Mouse (Mus musculus): Measurements from ENCODE around the gene Ppp1r14a.

Ppp1r14a gene

GRCm38 (mm10) chr7:29288942-29289638 lies at the start of gene Ppp1r14a:
Gene Ppp1r14a (plus strand): TSS chr7:29289308.
- no peak for DNase-seq (ENCODE audit: low spot score)

GRCm38 (mm10) chr7:29244732-29245416 lies 44.2 kb upstream of the Ppp1r14a start:
- DNase-seq (ENCODE audit: low spot score) = no peak

- DNase-seq (ENCODE audit: low spot score) = no peak
Observed at GRCm38 (mm10) chr7:29246015-29246414, 43.1 kb upstream of the Ppp1r14a start.

GRCm38 (mm10) chr7:29246619-29247313 lies 42.3 kb upstream of the Ppp1r14a start:
- DNase-seq (ENCODE audit: low spot score) = no peak

GRCm38 (mm10) chr7:29247314-29247700 lies 41.8 kb upstream of the Ppp1r14a start:
- DNase-seq (ENCODE audit: low spot score) = peak; percentile 82

GRCm38 (mm10) chr7:29247706-29248105 lies 41.4 kb upstream of the Ppp1r14a start:
- DNase-seq (ENCODE audit: low spot score) = no peak

- no peak for DNase-seq (ENCODE audit: low spot score)
Observed at GRCm38 (mm10) chr7:29248261-29248841, 40.8 kb upstream of the Ppp1r14a start, which contains the start of gene 2200002D01Rik. Gene 2200002D01Rik (minus strand): TSS chr7:29248466.

GRCm38 (mm10) chr7:29251166-29251565 lies 37.9 kb upstream of the Ppp1r14a start:
- DNase-seq (ENCODE audit: low spot score) = no peak

- no peak for DNase-seq (ENCODE audit: low spot score)
Observed at GRCm38 (mm10) chr7:29253842-29254241, 35.3 kb upstream of the Ppp1r14a start.

- no peak for DNase-seq (ENCODE audit: low spot score)
Observed at GRCm38 (mm10) chr7:29255875-29256274, 33.2 kb upstream of the Ppp1r14a start.

GRCm38 (mm10) chr7:29257368-29257767 lies 31.7 kb upstream of the Ppp1r14a start:
- no peak for DNase-seq (ENCODE audit: low spot score)

GRCm38 (mm10) chr7:29259781-29260730 lies 29.1 kb upstream of the Ppp1r14a start:
- no peak for DNase-seq (ENCODE audit: low spot score)

GRCm38 (mm10) chr7:29262151-29262550 lies 27.0 kb upstream of the Ppp1r14a start:
- no peak for DNase-seq (ENCODE audit: low spot score)

GRCm38 (mm10) chr7:29263831-29264230 lies 25.3 kb upstream of the Ppp1r14a start:
- no peak for DNase-seq (ENCODE audit: low spot score)

- no peak for DNase-seq (ENCODE audit: low spot score)
Observed at GRCm38 (mm10) chr7:29265636-29266035, 23.5 kb upstream of the Ppp1r14a start.

GRCm38 (mm10) chr7:29266931-29267330 lies 22.2 kb upstream of the Ppp1r14a start:
- DNase-seq (ENCODE audit: low spot score) = no peak

GRCm38 (mm10) chr7:29270445-29270844 lies 18.7 kb upstream of the Ppp1r14a start:
- no peak for DNase-seq (ENCODE audit: low spot score)

- DNase-seq (ENCODE audit: low spot score) = no peak
Observed at GRCm38 (mm10) chr7:29271687-29272465, 17.2 kb upstream of the Ppp1r14a start.

- no peak for DNase-seq (ENCODE audit: low spot score)
Observed at GRCm38 (mm10) chr7:29276715-29277114, 12.4 kb upstream of the Ppp1r14a start.

- no peak for DNase-seq (ENCODE audit: low spot score)
Observed at GRCm38 (mm10) chr7:29277510-29277909, 11.6 kb upstream of the Ppp1r14a start.

GRCm38 (mm10) chr7:29279261-29279660 lies 9.8 kb upstream of the Ppp1r14a start:
- DNase-seq (ENCODE audit: low spot score) = no peak
